Mouse (Mus musculus) neural tube, embryonic 10.5 days (tissue): ENCODE results near the gene Lhx5.

ENCODE experiments used
- DNase-seq: peaks from one replicate; pipeline ENCODE4 v3.0.0-alpha.2; 2017; ENCODE audit warnings: low spot score; ENCODE audit errors: extremely low spot score

Gene Lhx5

GRCm38 (mm10) chr5:120432486-120433015 lies 1.1 kb downstream of the Lhx5 start:
- DNase-seq: no peak

GRCm38 (mm10) chr5:120433135-120433760 lies 1.7 kb downstream of the Lhx5 start:
- no peak for DNase-seq

GRCm38 (mm10) chr5:120434231-120434735 lies 2.8 kb downstream of the Lhx5 start:
- peak; percentile 49 for DNase-seq

GRCm38 (mm10) chr5:120435006-120435681 lies 3.6 kb downstream of the Lhx5 start:
- peak; percentile 59 for DNase-seq

- peak; percentile 64 for DNase-seq
Observed at GRCm38 (mm10) chr5:120435731-120436501, 4.4 kb downstream of the Lhx5 start.

GRCm38 (mm10) chr5:120436885-120437495 lies 5.5 kb downstream of the Lhx5 start:
- peak; percentile 63 for DNase-seq

GRCm38 (mm10) chr5:120437539-120437938 lies 6.0 kb downstream of the Lhx5 start:
- no peak for DNase-seq

- peak; percentile 63 for DNase-seq
Observed at GRCm38 (mm10) chr5:120437986-120438385, 6.5 kb downstream of the Lhx5 start.

- DNase-seq: peak; percentile 56
Observed at GRCm38 (mm10) chr5:120438469-120438868, 7.0 kb downstream of the Lhx5 start.

- peak; percentile 39 for DNase-seq
Observed at GRCm38 (mm10) chr5:120438991-120439710, 7.7 kb downstream of the Lhx5 start.

GRCm38 (mm10) chr5:120439887-120440670 lies 8.6 kb downstream of the Lhx5 start:
- peak; percentile 61 for DNase-seq

- DNase-seq: peak; percentile 98
Observed at GRCm38 (mm10) chr5:120440733-120441132, 9.2 kb downstream of the Lhx5 start.

- no peak for DNase-seq
Observed at GRCm38 (mm10) chr5:120447305-120447704, 15.8 kb downstream of the Lhx5 start.

- DNase-seq: no peak
Observed at GRCm38 (mm10) chr5:120454756-120455337, 23.3 kb downstream of the Lhx5 start.

GRCm38 (mm10) chr5:120456253-120456652 lies 24.8 kb downstream of the Lhx5 start:
- DNase-seq: no peak

GRCm38 (mm10) chr5:120456841-120457554 lies 25.5 kb downstream of the Lhx5 start:
- DNase-seq: no peak

- peak; percentile 90 for DNase-seq
Observed at GRCm38 (mm10) chr5:120457628-120458027, 26.1 kb downstream of the Lhx5 start.

GRCm38 (mm10) chr5:120459133-120459532 lies 27.6 kb downstream of the Lhx5 start:
- DNase-seq: no peak

- no peak for DNase-seq
Observed at GRCm38 (mm10) chr5:120461902-120462301, 30.4 kb downstream of the Lhx5 start.
